Mouse (Mus musculus): ENCODE results near the gene Chpf.
A peak's percentile ranks its signal among the peaks of the same experiment; 100 is the strongest.

Gene Chpf

DNA sequence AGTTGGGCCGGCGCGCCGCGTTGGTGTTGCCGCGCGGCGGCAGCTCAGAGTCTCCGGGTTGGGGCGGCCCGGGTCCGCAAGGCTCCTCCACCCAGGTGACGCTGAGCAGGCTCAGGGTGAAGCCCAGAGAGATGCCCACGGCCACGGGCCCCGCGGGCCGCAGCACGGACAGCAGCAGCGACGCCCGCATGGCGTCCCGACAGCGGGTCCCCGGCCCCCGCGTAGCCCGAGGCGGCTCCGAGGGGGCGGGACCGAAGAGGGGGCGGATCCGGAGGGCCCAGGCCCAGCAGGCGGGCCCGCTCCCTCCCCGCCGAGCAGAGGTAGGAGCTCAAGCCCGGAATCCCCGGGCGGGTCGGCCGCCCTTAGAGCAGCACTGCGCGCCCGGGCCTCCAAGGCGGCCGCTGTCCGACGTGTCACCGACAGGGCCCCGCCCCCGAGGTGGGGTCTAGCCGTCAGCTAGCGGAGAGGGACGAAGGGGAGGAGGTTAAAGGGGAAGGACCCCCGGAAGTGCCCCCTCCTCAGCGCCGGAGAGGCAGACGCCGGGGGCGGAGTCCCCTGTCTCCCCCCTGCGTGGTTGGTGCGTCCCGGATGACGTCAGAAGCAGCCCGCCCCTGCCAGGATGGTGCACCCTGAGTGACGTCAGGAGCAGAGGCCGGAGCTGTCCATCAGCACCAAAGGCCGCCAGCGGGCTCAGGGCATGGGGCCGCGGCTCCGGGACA is at the start of gene Chpf, which contains the start of gene Tmem198:
TSS of gene Chpf (minus strand) at position 392 of the 719 bp plus-strand sequence.
TSS of gene Tmem198 (plus strand) at position 617 of the 719 bp plus-strand sequence.
- peak; percentile 98 for DNase-seq

DNA sequence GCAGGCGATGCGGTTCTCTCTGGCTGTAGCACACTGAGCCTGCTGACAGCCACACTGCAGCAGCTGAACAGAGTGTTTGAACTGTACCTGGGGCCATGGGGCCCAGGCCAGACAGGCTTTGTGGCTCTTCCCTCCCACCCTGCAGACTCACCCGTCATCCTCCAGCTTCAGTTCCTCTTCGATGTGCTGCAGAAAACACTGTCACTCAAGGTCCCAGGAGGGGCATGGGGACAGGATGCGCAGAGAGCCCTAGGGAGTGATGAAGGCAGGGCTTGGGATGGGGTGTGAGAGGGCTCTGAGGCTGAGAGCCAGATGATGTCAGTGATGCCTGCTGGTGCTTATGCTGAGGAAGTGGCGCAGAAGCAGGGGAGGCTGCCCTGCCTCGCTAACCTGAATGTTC is 45.6 kb upstream of the Chpf start:
- no peak for DNase-seq

DNA sequence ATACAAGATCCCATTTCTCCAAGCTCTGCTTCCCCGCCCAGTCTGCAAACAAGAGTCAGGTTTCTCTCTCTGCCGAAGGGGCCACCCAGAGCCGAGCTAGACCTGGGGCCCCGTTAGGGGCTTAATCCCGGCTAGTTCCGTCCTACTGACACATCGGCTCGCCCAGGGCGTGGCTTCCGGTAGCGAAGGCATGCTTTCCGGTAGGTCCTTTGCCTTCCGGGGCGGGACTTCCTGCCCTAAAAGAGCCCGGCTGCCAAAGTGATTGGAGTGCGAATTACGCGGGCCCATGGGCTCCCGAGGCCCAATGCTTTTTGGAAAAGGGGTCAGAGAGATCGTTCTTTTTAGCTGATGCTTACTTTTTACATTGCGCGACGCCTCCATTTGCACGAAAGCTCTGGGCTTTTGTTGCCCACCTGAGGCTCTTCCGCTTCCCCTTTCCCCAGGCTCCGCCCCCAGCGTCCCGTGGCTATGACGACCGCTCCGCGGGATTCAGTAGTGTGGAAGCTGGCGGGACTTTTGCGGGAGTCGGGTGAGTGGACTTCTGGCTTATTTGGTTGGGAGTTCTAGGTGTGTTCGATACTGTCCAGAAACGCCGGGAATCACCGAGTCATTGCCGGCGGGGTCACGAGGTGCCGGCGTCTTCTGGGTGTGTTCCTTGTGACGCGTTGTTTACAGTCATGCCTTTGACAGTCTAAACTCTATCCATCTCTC is 42.4 kb upstream of the Chpf start, which contains the start of gene Stk11ip:
TSS of gene Stk11ip (plus strand) at position 209 of the 711 bp plus-strand sequence.
- DNase-seq, result peak; percentile 92

DNA sequence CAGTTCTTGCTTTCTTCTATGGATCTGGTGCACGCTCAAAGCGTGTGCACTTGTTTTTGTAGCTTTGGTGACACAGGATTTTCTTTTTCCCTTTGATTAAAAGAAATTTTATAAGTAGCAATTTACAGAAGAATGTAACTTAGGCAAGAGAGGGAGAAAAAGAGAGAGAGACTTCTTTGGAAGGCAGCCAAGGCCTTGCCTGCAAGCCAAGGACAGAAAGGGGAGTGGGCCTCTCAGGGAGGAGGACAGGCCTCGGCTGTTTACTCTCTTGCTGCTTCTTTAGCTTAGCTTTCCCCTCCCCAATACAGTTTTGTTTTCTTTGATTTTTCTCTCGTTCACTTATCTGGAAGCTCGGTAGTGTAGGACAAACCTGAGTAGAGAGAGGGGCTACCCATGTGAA is 40.5 kb upstream of the Chpf start:
- no peak for DNase-seq

DNA sequence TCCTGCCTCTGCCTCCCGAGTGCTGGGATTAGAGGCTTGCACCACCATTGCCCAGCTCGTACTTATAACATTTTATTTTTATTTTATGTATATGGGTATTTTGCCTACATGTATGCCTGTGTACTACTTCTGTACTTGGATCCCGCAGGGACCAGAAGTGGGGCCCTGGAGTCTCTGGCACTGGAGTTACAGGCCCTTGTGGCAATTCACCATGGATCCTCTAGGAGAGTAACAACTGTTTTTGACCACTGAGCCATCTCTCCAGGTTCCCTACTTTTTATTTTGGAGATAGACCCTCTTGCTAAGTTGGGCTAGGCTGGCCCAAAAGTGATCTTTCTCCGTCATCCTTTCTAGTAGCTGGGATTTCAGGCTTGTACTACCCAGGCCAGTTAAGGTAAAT is 39.3 kb upstream of the Chpf start:
- DNase-seq, result no peak

DNA sequence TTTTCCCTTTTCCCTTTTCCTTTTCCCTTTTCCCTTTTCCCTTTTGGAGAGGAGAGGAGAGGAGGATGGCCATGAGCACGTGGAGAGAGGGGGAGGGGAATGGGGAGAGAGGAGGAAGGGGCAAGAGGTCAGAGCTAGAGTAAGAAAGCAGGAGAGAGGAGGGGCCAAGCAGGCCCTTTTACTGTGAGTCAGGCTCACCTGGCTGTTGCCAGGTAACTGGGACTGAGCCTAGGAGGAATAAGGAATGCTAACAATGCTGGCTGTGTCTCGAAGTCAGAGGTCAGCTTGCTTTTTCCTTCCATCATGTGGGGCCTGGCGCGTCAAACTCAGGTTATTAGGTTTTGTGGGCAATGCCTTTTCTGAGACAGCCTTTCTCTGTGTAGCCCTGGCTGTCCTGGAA is 38.9 kb upstream of the Chpf start:
- no peak for DNase-seq

DNA sequence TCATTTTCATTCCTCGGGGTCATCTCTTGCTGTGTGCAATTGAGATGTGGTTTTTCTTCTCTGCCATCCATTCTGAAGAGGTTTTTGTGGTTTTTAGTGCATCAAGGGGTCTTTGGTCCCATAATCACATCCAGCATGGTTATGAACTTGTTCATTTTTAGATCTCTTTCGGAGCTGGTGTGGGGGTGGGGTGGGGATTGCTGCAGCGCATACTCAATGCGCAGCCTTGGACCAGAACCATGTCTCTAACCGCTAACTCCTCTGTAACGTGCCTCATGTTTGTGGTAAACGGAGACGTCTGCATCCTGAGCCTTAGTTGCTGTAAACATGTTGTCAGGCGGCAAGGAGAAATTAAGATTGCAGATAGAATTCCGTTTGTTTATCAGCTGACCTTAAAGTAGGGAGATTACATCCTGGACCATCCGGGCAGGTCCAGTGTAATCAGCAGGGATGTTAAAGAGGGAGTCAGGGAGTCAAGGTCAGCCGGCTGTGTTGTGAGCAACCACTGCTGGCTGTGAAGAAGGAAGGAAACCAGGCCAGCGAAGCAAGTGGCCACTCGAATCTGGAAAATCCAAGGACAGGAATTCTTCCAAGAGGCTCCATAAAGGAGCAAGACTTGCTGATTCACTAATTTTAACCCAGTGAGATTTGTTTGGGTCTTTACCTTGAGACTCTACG is 37.7 kb upstream of the Chpf start:
- no peak for DNase-seq

DNA sequence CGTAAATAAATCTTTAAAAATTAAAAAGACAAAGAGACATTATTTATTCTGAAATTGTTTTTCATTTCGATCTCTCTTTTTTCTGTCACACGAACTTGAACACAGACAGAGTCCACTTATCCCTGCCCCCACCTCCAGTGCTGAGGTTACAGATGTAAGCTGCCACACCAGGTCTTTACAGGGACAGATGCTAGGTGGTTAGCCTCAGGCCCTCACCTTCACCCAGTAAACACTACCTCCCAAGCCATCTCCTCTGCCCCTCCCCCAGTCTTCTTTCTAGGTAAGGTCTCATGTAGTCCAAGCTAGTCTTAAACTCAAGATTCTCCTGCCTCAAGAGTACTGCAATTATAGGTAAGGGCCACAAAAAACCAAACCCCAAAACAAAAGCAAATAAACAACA is 33.4 kb upstream of the Chpf start:
- DNase-seq, result no peak

DNA sequence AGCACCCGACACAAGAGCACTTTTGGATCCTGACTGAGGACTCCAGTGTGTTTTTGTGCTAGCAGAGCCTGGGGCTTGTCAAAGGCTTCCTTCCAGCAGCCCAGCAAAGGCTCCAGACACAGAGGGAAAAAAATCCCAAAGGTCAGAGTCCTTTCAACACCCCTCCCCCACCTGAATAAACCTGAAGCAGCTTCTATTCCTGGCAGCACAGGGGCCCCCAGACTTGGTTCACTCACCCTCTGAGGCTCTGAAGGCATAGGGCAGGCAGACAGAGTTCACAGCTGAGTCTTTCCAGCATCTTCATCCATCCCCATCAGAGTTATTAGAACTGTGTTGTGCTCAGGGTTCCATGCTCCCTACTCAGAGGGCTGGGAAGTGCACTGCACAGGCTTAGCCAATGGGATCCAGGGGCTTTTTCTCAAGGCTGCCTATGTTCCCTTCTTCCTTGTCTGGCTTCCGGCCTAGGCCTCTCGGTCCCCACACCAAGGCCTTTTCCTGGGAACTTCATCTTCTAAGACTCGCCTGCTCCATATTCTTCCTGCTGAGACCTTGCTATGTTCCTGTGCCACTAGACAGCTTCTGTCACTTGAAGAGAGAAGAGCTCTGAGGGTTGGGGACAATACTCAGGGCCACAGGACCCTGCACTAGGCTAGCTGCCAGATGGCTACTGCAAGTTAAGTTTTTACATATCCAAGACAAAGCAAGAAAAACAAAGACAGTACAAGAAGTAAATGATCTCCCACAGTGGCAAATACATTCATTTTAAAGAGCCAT is 32.5 kb upstream of the Chpf start:
- no peak for DNase-seq

DNA sequence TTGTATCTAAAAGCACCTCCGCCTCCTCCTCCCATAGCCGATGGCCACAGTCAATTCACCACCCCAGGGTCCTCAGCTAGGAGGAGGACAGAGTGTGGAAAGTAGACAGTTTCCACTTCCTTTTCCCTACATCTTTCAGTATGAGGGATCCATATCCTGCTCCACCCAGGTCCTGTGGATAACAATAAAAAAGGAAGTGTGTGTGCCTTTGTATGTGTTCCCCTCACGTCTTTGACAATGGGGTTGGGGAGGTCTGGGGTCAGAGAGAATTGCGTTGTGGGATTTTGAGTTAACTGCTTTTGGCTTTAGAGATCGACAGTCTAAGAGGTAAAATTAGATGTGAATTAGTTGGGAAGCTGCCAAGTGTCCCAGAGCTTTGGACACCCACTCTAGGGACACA is 31.0 kb upstream of the Chpf start:
- DNase-seq, result no peak

DNA sequence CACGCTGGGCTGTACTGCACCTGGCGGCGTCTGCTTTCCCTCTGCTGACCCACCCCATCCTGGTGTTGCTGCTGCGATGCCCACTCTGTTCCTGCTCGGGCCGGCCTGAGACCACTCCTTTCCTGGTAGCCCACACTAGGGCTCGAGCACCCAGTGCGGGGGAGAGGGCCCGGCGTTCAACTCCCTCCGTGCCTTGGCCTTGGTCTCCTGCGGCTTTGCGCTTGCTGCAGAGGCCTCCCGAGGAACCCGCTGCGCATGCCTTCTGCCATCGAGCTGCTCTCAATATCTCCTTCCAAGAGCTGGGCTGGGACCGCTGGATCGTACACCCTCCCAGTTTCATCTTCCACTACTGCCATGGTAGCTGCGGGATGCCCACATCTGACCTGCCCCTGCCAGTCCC is 30.5 kb upstream of the Chpf start:
- no peak for DNase-seq

DNA sequence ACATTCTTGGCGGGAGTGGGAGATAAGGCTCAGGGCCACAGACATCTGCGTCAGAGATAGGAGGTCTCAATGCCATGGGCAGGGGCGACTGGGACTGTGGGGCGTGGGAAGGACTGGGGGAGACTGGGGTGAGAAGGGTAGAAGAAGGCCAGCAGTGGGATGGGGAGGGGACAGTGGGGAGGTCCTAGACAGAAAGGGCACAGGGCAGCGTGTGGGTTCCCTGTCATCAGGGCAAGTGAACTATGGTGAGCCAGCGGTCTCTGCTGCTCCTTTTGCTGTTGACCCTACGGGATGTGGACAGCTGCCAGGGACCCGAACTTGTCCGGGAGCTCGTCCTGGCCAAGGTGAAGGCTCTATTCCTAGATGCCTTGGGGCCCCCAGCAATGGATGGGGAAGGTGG is 27.9 kb upstream of the Chpf start, which contains the start of gene Inha:
TSS of gene Inha (plus strand) at position 72 of the 400 bp plus-strand sequence.
- no peak for DNase-seq

DNA sequence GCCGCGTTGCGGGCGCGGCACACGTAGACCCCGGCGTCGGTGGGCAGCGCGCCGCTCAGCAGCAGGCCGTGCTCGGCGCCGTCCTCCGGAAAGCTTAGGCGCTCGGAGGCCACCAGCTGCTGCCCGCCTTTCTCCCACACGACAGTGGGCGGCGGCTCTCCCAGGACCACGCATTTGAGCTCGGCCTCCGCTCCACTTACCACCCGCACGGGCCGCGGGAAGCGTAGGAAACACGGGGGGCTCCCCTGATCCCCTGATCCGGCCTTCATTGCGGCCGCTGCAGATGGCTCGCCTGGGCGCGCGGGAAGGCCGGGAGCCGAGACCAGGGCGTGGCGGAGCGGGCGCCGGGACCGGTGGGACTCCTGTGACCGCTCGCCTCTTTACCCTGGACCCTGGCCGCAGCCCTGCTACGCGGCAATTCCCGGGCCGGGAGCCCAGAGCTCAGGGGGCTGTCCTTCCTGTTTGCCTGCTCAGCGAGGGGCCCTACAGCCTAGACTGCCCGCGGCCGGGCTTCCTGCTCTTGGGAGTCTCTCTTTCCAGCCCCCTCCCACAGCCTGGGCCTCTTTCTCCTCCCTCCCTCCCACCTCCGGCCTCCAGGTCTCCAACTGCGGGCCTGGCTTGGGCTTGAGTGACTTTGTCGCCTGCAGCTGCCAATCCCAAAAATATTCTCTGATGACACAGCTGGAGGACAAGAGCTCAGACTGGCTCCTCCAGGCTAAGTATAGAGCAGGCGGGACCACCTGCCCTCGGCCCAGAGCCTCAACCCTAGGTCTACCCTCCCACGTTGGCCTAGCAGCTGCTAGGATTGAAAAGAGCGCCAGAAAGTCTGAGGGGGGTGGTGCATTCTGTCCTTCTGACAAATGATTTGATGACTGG is 27.1 kb upstream of the Chpf start, which contains the start of gene Obsl1:
TSS of gene Obsl1 (minus strand) at position 497 of the 876 bp plus-strand sequence.
- peak; percentile 73 for DNase-seq

DNA sequence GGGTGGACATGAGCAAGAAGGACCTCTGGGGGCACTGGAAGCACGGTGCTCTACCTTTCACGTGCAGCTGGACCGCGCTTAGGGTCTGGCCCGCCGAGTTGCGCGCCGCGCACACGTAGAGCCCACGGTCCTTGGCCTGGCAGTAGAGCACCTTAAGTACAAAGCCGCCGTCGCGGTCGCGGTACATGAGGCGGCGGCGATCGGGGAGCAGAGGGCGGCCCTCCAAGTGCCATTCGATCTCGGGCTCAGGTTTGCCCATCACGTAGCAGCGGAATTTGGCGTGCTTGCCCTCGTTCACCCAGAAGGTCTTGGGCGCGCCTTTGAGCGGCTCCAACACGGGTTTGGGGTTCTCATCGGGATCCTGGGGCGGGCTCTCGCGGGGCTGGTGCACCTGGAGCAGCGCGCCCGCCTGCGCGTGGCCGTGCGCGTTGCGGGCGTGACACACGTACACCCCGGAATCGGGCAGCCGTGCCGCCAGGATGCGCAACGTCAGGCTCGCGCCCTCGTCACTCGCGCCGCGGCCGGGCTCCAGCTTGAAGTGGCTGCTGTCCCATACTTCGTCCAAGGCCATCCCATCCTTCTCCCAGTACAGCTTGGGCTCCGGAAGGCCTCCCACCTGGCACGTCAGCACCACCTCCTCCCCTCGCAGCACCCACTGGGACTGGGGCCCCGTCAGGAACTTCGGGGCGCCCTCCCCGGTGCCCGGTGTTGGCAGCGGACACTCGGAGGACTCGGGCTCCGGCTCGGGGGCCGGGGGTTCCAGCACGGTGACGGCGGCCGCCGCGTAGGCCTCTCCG is 26.2 kb upstream of the Chpf start:
- peak; percentile 68 for DNase-seq

DNA sequence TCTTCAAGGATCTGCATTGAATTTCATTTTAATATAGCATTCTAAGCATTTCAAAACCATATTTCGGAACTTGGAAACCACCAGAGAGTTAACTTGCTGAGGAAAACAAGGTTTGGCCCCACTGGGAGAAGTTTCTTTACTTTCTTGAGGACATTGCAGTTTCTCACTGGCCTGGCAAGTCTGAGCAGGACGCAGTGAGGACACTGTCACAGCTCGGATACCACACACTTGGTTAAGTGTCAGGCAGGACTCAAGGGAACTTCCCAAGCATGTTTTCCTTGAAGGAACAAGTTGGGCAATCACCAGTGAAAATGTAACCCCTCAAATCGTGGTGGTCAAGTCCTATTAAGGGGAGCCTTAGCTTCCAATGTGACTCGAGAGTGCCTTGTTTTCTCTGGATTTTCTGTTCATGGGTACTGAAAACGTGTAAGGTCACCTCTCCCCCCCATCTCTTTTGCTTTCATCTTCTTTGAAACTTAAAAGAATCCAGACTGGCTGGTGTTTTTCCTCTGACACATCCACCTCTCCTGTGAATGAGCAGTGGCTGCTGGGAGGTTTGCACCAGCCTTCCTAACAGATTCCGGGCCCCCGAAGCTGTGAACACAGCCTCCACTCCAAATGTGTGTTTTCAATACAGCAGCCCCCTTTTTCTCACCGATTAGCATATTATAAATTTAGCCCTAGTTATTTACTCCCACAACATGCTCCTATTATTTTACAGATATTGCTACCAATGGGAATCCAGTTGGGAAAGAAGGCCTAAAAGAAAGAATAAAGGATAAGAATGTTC is 25.3 kb upstream of the Chpf start:
- no peak for DNase-seq

DNA sequence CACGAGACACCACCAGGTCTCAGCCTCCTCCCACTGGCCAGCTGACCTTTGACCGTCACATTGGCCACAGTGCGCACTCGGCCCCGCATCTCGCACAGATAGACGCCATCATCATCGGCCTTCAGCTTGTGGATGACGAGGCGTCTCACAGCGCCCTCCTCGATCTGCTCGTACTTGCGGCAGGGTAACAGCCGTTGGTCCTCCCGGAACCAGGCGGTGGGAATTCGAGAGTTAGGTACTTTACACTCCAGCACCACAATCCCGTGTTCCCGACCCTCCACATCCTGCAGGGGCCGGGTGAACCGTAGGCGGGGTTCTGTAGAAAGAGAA is 24.5 kb upstream of the Chpf start:
- DNase-seq, result no peak

DNA sequence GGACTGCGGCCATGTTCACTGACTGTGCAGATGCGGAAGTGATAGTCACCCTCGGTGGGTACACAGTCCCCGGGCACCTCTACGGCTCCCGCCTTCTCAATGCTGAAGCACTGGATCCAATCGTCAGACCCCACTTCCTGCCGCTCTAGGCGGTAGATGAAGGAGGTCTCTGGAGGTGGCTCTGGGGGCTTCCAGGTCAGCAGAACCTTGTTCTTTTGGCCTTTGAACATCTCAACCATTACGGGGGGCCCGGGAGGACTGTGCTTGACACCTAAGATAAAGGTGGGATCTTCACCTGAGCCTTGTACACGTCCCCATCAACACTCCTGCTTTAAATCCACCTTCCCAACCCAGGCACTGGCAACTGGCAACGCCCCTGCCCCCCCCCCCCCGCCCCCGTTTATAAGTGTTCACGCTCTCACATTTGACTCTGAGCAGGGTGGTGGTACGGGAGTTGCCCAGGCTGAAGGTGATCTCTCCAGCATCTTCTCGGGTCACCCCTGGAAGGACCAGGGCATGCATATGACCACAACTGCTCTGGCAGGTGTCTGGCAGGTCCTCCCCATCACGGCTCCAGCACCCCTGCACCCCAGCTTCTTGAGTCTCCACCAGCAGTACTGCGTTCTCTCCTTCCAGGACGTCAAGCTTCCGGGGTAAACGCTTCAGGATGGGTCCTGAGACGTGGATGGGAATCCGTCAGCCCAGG is 24.0 kb upstream of the Chpf start:
- DNase-seq, result no peak

DNA sequence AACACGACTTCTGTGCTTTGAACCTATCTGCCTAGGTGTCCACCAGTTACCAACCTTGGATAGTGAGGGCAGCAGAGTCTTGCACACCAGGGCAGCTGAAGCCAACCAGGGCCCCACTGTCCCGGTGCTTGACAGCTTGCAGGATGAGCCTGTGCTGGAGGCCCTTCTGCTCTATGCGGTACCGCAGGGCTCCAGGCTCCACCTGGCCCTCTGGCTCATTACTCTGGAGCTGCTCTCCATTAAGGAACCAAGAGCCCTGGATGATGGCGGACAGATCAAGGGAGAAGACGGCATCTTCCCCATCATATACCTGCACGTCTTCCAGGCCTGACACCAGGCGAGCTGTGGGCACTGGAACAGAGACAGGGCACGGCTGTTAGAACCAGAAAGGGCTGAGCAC is 22.8 kb upstream of the Chpf start:
- no peak for DNase-seq

DNA sequence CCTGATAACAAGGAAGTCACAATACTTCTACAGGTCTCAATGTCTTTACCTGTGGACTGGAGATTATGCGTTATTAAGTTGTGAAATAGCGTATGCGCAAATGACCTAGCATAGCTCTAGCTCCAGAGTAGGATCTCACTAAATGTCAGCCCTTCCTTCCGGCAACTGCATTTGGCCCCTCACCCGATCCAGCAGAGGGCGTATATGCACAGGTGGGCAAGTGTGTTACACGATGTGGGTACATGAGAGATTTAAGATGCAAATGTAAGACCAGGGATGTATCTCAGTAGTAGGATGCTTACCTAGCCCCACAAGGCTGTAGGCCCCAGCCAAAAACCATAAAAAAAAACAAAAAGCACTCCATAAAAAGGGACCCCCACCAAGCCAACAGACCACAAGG is 20.3 kb upstream of the Chpf start:
- no peak for DNase-seq

DNA sequence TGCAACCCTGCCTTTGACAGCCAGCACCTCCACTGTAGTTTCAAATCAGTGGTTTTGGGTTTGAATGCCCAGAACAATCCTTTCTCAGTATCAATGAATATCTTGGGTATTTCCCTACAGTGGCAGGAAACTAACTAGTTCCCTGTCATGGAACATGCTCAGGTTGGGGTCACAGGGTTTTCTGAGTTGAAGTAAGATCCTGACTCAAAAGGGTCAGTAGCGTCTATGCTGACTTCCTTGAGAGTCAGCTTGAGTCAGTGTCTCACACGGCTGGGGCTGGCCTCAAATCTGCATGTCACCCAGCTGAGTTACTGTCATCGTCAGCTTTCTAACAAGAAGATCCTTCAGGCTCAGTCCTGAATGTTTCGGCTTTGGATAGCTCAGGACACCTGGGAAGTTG is 19.8 kb upstream of the Chpf start:
- no peak for DNase-seq
